Mouse (Mus musculus) kidney, postnatal 0 days (tissue): Measurements from ENCODE around the gene Smtnl2. TPM values are rescaled to one million over a fixed set of nuclear protein-coding genes. Genes with fewer than 3 reads are reported as not detected.

Source experiments
- ATAC-seq: fragments of 200-750 bp; cut with Nextera tagmentation; replicated peaks from 2 replicates; pipeline ENCODE4 v1.8.0; 2017; ENCODE audit warnings: low read depth, moderate number of reproducible peaks, moderate TSS enrichment, moderate library complexity; ENCODE audit not compliant: low FRiP score
- DNase-seq: peaks from one replicate; pipeline ENCODE4 v3.0.0-alpha.2; 2016; ENCODE audit warnings: low spot score
- H3K27ac ChIP-seq: fragments of 300-500 bp; sonication (generic); 2 replicates; pipeline ENCODE4 v1.5.1; 2014; ENCODE audit warnings: mild to moderate bottlenecking
- H3K27me3 ChIP-seq: fragments of 300-500 bp; sonication (generic); 2 replicates; pipeline ENCODE4 v1.6.1; 2014; ENCODE audit warnings: low read length, mixed read lengths; ENCODE audit not compliant: insufficient read depth
- H3K36me3 ChIP-seq: fragments of 300-500 bp; sonication (generic); 2 replicates; pipeline ENCODE4 v1.6.1; 2014; ENCODE audit warnings: low read length, mixed read lengths; ENCODE audit not compliant: insufficient read depth
- H3K4me1 ChIP-seq: fragments of 300-500 bp; sonication (generic); replicated peaks from 2 replicates; pipeline ENCODE4 v1.6.1; 2014; ENCODE audit warnings: antibody characterized with exemption, low read length, mixed read lengths; ENCODE audit not compliant: insufficient read depth
- H3K4me2 ChIP-seq: fragments of 300-500 bp; sonication (generic); 2 replicates; pipeline ENCODE4 v1.6.1; 2014; ENCODE audit warnings: mild to moderate bottlenecking, low read length, moderate library complexity, mixed read lengths
- H3K4me3 ChIP-seq: fragments of 300-500 bp; sonication (generic); replicated peaks from 2 replicates; pipeline ENCODE4 v1.5.1; 2014; ENCODE audit warnings: low read depth, low read length
- H3K9ac ChIP-seq: fragments of 300-500 bp; sonication (generic); 2 replicates; pipeline ENCODE4 v1.6.1; 2014; ENCODE audit warnings: low read depth, low read length
- H3K9me3 ChIP-seq: fragments of 300-500 bp; sonication (generic); replicated peaks from 2 replicates; pipeline ENCODE4 v1.6.1; 2016; ENCODE audit warnings: low read length, inconsistent platforms, mixed read lengths
- CTCF ChIP-seq: IDR thresholded peaks from 2 replicates; pipeline ENCODE4 v1.5.1; 2016; ENCODE audit warnings: antibody characterized with exemption, low read depth, mild to moderate bottlenecking, moderate library complexity
- WGBS: fragments of 180-500 bp; shearing (Covaris S2); extraction: QIAGEN DNeasy Blood & Tissue Kit; methylation state at CpG from one replicate; pipeline ENCODE4 v1.1.7; 2014; 5-methylcytosine and 5-hydroxymethylcytosine counted together
- polyA plus RNA-seq: library from polyadenylated mRNA; unstranded; fragments of >200 nt; fragmentation: Nextera tagmentation; extraction: Ambion mirVana; gene quantifications from 2 replicates; pipeline ENCODE4 v1.2.1, GENCODE M21; 2015

Smtnl2 gene
- polyA plus RNA-seq, 1 experiment from 2014 or later, result 112 TPM

DNA sequence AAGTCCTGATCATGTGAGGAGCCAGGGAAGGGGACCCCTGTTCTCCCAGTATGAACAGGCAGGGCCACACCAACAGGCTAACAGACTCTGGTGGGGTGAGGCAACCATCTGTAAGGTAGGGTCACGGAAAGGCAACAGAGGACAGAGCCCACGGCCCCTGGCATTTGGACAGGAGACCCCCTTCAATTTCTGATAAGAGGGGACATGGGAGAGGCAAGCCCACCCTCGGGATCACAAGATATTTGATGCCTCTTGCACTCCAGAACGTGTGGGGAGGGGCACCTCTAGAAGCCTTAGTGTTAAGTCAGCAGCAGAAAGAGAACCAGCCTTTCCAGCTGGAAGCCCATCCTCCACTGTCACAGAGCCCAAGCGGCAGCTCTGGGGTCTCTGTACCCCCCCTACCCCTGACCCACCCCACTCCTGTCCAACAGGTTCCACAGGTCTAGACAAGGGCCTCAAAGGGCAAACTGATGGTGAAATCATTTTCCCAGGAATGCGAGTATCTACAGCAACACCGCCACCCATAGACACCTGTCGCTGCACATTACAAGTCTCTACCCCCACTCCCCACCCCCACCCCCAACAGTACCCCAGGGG, 5.3 kb downstream of the Smtnl2 start:
- H3K4me3 ChIP-seq, result no peak overlapping the region
- peaks cover 48% of the 10 kb centered on the region for H3K4me1 ChIP-seq
- no peak for TF ChIP-seq CTCF
- WGBS, result 50% methylated on average over 8 of the region's 8 CpGs
- H3K4me2 ChIP-seq, result peak overlapping the region; percentile 97
- H3K9me3 ChIP-seq, result no peaks in the 10 kb centered on the region
- H3K9ac ChIP-seq, result 0 out of 2 replicates have a peak overlapping the region, but pooled peaks have one; percentile 8
- DNase-seq (no peak), ATAC-seq (no peak)
- no peaks in the 10 kb centered on the region for H3K36me3 ChIP-seq
- H3K27me3 ChIP-seq, result no peaks in the 10 kb centered on the region
- peak overlapping the region; percentile 65 for H3K27ac ChIP-seq

DNA sequence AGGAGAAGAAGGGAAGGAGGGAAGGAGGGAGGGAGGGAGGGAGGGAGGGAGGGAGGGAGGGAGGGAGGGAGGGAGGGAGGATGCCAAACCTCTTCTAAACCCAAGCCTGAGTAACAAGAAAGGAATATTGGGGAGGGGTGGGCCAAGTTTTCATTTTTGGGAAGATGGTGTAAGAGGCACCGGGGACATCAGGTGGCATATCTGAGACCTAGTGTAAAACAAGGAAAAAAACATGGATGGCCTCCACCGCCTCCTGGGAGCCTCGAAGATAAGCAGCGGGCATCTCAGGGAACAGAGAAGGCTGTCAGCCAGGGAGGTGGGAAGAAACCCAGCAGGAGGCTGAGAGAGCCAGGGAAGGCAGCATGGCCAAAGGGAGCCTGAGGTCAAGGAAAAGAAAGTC, 6.0 kb downstream of the Smtnl2 start:
- Histone ChIP-seq H3K27ac (peak overlapping the region; percentile 50; the same call in 1 of the 2 replicates), H3K27me3 (no peaks in the 10 kb centered on the region), H3K4me3 (no peak overlapping the region), H3K4me2 (peak overlapping the region; percentile 13; the same call in 1 of the 2 replicates), H3K9me3 (no peaks in the 10 kb centered on the region), H3K4me1 (peaks cover 54% of the 10 kb centered on the region), H3K9ac (no peak overlapping the region), H3K36me3 (no peaks in the 10 kb centered on the region)
- ATAC-seq (no peak), DNase-seq (no peak)
- no peak for TF ChIP-seq CTCF
- 69% methylated on average over 4 of the region's 4 CpGs for WGBS

DNA sequence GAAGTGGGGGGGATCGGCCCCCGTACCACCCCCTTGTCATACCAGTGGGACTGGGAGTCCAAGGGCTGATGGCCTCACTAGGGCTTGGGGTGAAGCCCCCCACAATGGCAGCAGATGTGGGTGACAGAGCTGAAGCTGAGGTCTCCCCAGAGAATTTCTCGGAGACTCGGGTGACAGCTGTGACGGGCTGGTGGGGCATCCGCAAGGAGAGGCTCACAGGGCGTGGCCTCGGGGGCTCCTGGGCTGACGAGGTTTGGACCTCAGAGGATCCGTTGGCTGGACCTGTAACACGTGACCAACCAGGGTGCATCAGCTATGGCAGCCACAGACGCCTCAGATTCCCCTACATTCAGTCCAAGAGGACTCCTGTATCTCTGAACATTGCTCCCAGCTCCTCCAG, 8.5 kb downstream of the Smtnl2 start:
- Histone ChIP-seq H3K4me3 (no peak overlapping the region), H3K9me3 (no peaks in the 10 kb centered on the region), H3K9ac (no peak overlapping the region), H3K27ac (peak overlapping the region; percentile 85; the same call in 1 of the 2 replicates), H3K4me1 (peaks cover 46% of the 10 kb centered on the region), H3K27me3 (no peaks in the 10 kb centered on the region), H3K36me3 (peaks cover 17% of the 10 kb centered on the region; the same call in 1 of the 2 replicates), H3K4me2 (no peak overlapping the region)
- DNase-seq, result no peak
- 83% methylated on average over 12 of the region's 12 CpGs for WGBS
- no peak for ATAC-seq
- TF ChIP-seq CTCF, result no peak

DNA sequence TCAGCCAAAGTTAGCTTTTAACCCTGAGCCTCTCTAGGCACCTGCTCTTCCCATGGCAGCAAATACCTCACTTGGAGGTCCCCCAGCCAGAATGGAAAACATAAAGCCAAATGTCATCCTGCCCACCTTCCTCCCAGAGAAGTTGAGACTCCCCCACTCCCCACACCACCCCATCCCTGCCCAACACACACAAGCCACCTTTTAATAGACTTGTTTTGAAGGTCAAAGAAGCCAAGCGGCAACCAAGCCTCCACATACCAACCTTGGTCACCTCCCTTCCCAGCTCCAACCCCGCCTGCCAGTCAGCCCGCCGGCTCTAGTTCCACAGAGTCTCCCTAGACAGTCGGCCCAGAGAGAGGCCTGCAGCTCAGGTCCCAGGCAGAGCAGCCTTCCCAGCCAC, 9.5 kb downstream of the Smtnl2 start:
- DNase-seq (peak; percentile 79), ATAC-seq (peak; percentile 61)
- Histone ChIP-seq H3K27me3 (no peaks in the 10 kb centered on the region), H3K4me2 (peak overlapping the region; percentile 31; the same call in 1 of the 2 replicates), H3K27ac (peak overlapping the region; percentile 85), H3K4me3 (no peak overlapping the region), H3K4me1 (peaks cover 39% of the 10 kb centered on the region), H3K9ac (no peak overlapping the region), H3K9me3 (no peaks in the 10 kb centered on the region), H3K36me3 (peaks cover 18% of the 10 kb centered on the region; the same call in 1 of the 2 replicates)
- no peak for TF ChIP-seq CTCF
- 39% methylated on average over 5 of the region's 5 CpGs for WGBS

DNA sequence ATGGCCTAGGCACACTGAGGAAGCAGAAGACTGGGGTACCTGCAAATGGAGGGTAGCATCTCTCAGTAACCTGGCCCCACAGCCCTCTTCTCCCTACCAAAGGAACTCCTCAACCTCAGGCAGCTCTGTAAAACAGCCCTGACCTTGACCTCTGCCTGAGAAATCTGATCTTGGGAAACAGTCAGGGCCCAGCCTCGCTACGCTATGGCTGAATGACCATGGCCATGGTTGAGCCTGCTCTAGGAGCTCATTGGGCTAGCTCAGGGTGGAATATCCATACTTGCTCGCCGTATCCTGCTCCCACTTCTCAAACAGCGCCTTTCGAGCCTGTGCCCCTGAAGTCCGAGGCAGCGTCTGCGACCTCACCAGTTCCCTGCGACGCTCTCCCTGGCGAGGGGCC, 10.4 kb downstream of the Smtnl2 start:
- 0 out of 2 replicates have a peak overlapping the region, but pooled peaks have one; percentile 4 for H3K9ac ChIP-seq
- H3K4me2 ChIP-seq, result peak overlapping the region; percentile 31; the same call in 1 of the 2 replicates
- H3K27ac ChIP-seq, result peak overlapping the region; percentile 85
- TF ChIP-seq CTCF, result no peak
- 41% methylated on average over 12 of the region's 12 CpGs for WGBS
- H3K4me3 ChIP-seq, result no peak overlapping the region
- ATAC-seq (peak; percentile 68), DNase-seq (peak; percentile 75)
- no peaks in the 10 kb centered on the region for H3K27me3 ChIP-seq
- peaks cover 21% of the 10 kb centered on the region; the same call in 1 of the 2 replicates for H3K36me3 ChIP-seq
- no peaks in the 10 kb centered on the region for H3K9me3 ChIP-seq
- peaks cover 32% of the 10 kb centered on the region for H3K4me1 ChIP-seq

DNA sequence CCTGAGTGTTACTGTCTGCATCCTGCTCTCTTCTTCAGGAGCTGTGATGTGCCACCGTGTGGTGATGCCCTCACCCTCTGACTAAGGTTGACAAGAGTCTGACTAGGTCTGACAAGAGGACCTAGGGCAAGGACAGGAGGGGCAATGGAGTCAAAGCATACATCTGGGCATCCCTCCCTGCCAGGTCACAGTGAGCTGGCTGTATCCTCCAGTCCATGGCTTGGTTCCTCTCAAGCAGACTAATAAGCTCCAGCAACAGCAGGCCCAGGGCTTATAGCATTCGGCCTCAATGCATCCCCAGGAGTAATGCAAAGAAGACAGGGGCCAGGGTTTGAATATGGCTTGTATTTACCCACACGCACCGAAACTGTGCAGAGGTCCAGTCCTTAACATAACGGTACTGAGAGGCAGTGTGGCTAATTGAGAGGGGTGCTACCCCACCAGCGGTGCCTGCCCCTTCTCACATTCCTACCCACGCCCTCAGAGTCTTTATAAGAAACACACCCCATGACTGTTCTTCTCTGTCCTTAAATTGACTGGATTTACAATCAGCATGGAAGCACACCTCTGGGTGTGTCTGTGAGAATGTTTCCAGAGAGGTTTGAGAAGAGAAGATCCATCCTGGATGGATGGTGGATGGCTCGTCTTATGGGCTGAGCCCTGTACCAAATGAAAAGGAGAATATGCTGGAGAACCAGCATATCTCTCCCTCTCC, 13.5 kb downstream of the Smtnl2 start:
- Histone ChIP-seq H3K9ac (no peak overlapping the region), H3K9me3 (no peaks in the 10 kb centered on the region), H3K36me3 (peaks cover 25% of the 10 kb centered on the region), H3K4me2 (no peak overlapping the region), H3K4me1 (peaks cover 23% of the 10 kb centered on the region), H3K27me3 (no peaks in the 10 kb centered on the region), H3K27ac (0 out of 2 replicates have a peak overlapping the region, but pooled peaks have one; percentile 47), H3K4me3 (no peak overlapping the region)
- 89% methylated on average over 8 of the region's 8 CpGs for WGBS
- no peak for DNase-seq
- ATAC-seq, result no peak
- TF ChIP-seq CTCF, result no peak
